24 mouse cellular contexts compared by ENCODE assay signal in the genomic region with DNA sequence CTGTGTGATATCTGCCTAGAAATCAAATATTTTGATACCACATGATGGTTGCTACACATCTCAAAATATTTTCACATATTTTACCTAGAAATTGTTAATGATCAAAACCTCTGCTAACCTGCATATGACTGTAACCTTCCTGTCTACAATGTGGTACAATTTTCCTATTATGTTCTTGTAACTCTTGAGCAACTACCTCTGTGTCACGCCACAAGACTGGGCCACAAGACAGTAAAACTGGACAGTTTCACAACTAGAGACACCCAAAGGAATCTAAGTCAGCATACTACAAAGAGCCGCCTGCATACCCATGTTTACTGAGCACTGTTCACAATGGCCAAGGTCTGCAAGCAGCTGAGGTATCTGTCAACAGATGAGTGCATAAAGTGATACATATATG. TPM values are rescaled to one million over a fixed set of nuclear protein-coding genes. Genes with fewer than 3 reads are reported as not detected.
DNase-seq lines count a peak whose midpoint lies in the region; ATAC-seq and TF ChIP-seq lines count a peak whose summit lies in the region.
"Had no signal": no experiment of that assay in that cellular context is flagged by ENCODE, and none has a peak within 500 bp of the region (broad histone marks: within the 10 kb centered on the region; RNA-seq: fewer than 3 reads in every experiment).

No protein-coding gene starts in this region.

- H3K27ac ChIP-seq in lung, postnatal 0 days (ENCODE audit: low read length): no peak overlapping the region
- H3K27ac ChIP-seq in bone marrow, adult 2 months (ENCODE audit: control insufficient read depth, insufficient read depth, low read depth, low read length, poor library complexity): peak overlapping the region; percentile 1; the same call in 1 of the 2 replicates
- no peak overlapping the region for H3K27ac ChIP-seq in stomach, postnatal 0 days (replicated peaks)
- H3K27ac ChIP-seq: embryonic facial prominence, embryonic 10.5 days; forebrain, embryonic 13.5 days; heart, embryonic 10.5 days; hindbrain, embryonic 13.5 days; hindbrain, postnatal 0 days had no signal

- H3K4me3 ChIP-seq in lung, postnatal 0 days (ENCODE audit: low read depth, low read length): no peak overlapping the region
- H3K4me3 ChIP-seq in bone marrow, adult 2 months (replicated peaks; ENCODE audit: control insufficient read depth, low read depth, low read length): no peak overlapping the region
- H3K4me3 ChIP-seq in stomach, postnatal 0 days (ENCODE audit: low read depth, low read length): no peak overlapping the region
- H3K4me3 ChIP-seq: embryonic facial prominence, embryonic 10.5 days; forebrain, embryonic 13.5 days; heart, embryonic 10.5 days; hindbrain, embryonic 13.5 days had no signal

- no peak for TF ChIP-seq POLR2A in bone marrow, adult 2 months (IDR thresholded peaks at IDR 0.05; ENCODE audit: borderline replicate concordance, control insufficient read depth, low read depth, low read length)

- no peaks in the 10 kb centered on the region for H3K9me3 ChIP-seq in lung, postnatal 0 days (ENCODE audit: low read length)
- H3K9me3 ChIP-seq in stomach, postnatal 0 days (ENCODE audit: control insufficient read depth, low read length): no peaks in the 10 kb centered on the region
- H3K9me3 ChIP-seq: embryonic facial prominence, embryonic 10.5 days; forebrain, embryonic 13.5 days; G1E; heart, embryonic 10.5 days; hindbrain, embryonic 13.5 days had no signal

- no peaks in the 10 kb centered on the region for H3K36me3 ChIP-seq in lung, postnatal 0 days (ENCODE audit: insufficient read depth, low read length)
- no peaks in the 10 kb centered on the region for H3K36me3 ChIP-seq in stomach, postnatal 0 days (ENCODE audit: control insufficient read depth, insufficient read depth, low read length)
- H3K36me3 ChIP-seq: embryonic facial prominence, embryonic 10.5 days; G1E; heart, embryonic 10.5 days had no signal

- no peak for TF ChIP-seq EP300 in lung, postnatal 0 days (IDR thresholded peaks at IDR 0.05)
- no peak for TF ChIP-seq EP300 in stomach, postnatal 0 days (optimal IDR thresholded peaks at IDR 0.05)

- H3K4me1 ChIP-seq in lung, postnatal 0 days (ENCODE audit: insufficient read depth, low read depth, low read length): no peaks in the 10 kb centered on the region
- H3K4me1 ChIP-seq in bone marrow, adult 2 months (ENCODE audit: control insufficient read depth, insufficient read depth, low read length): peaks cover 3% of the 10 kb centered on the region; the same call in 1 of the 2 replicates
- no peaks in the 10 kb centered on the region for H3K4me1 ChIP-seq in stomach, postnatal 0 days (replicated peaks; ENCODE audit: control insufficient read depth, insufficient read depth)
- H3K4me1 ChIP-seq: embryonic facial prominence, embryonic 10.5 days; forebrain, embryonic 13.5 days; heart, embryonic 10.5 days; hindbrain, embryonic 13.5 days had no signal

- no peaks in the 10 kb centered on the region for H3K27me3 ChIP-seq in lung, postnatal 0 days (replicated peaks; ENCODE audit: insufficient read depth, low read length)
- H3K27me3 ChIP-seq in stomach, postnatal 0 days (ENCODE audit: control insufficient read depth, insufficient read depth, low read length): no peaks in the 10 kb centered on the region
- H3K27me3 ChIP-seq: forebrain, embryonic 13.5 days; hindbrain, embryonic 13.5 days had no signal

- peak; percentile 11 for DNase-seq in lung, postnatal 0 days (ENCODE audit: low spot score)
- DNase-seq in lung, postnatal 14 days: no peak
- DNase-seq in spleen, postnatal 4 days (ENCODE audit: low spot score in 2 of 2): no peak
- no peak for DNase-seq in stomach, postnatal 0 days (ENCODE audit: low spot score)
- DNase-seq: adrenal gland, adult 8-10 months; adrenal gland, postnatal 36 days; B cell, adult 2 months; cerebellum, adult 11-12 months; cerebellum, adult 9-10 months; cerebellum, postnatal 36 days; forebrain, postnatal 0 days; gastrocnemius, postnatal 25 days; heart, adult 18-20 months; heart, postnatal 10 days had no signal

- TF ChIP-seq CTCF in lung, postnatal 0 days (IDR thresholded peaks at IDR 0.05): no peak
- TF ChIP-seq CTCF in bone marrow, adult 2 months (IDR thresholded peaks at IDR 0.05; ENCODE audit: control insufficient read depth, insufficient read depth, low read length): no peak
- no peak for TF ChIP-seq CTCF in stomach, postnatal 0 days (IDR thresholded peaks at IDR 0.05; ENCODE audit: low read depth)

- H3K9ac ChIP-seq in lung, postnatal 0 days (replicated peaks; ENCODE audit: low read depth): no peak overlapping the region
- H3K9ac ChIP-seq in stomach, postnatal 0 days (ENCODE audit: low read length): no peak overlapping the region
- H3K9ac ChIP-seq: forebrain, embryonic 13.5 days; forebrain, postnatal 0 days; hindbrain, embryonic 13.5 days had no signal

- 84% methylated on average over 2 of the region's 2 CpGs for WGBS in lung, postnatal 0 days
- 33% methylated on average over 2 of the region's 2 CpGs for WGBS in bone marrow, adult 2 months
- WGBS in stomach, postnatal 0 days: 85% methylated on average over 2 of the region's 2 CpGs

- ATAC-seq in lung, postnatal 0 days: peak; percentile 9; the same call in 1 of the 2 replicates
- ATAC-seq in common myeloid progenitor, adult 5-6 weeks (replicated peaks; ENCODE audit: low read depth, poor library complexity, severe bottlenecking): peak; percentile 48
- ATAC-seq in monocyte, adult 5-6 weeks (replicated peaks; ENCODE audit: insufficient number of reproducible peaks, low FRiP score, low TSS enrichment, poor library complexity, severe bottlenecking): 0 out of 2 replicates have a peak, but pooled peaks have one; percentile 40
- no peak for ATAC-seq in stomach, postnatal 0 days (ENCODE audit: low FRiP score, low TSS enrichment)
- ATAC-seq: CD4-positive, CD25-positive, alpha-beta regulatory T cell, adult 4 months; forebrain, embryonic 13.5 days; forebrain, postnatal 0 days; hindbrain, postnatal 0 days had no signal

- H3K4me2 ChIP-seq in lung, postnatal 0 days (replicated peaks; ENCODE audit: low read depth, low read length): no peak overlapping the region
- H3K4me2 ChIP-seq in stomach, postnatal 0 days (replicated peaks; ENCODE audit: low read depth): no peak overlapping the region
- H3K4me2 ChIP-seq: forebrain, embryonic 13.5 days; hindbrain, embryonic 13.5 days had no signal

RNA-seq across cellular contexts. Expression of gene Dmxl2, which starts 32.1 kb away (rescaled TPM):
- polyA plus RNA-seq in lung, postnatal 0 days (2015; fragmentation: Nextera tagmentation; extraction: Ambion mirVana): 4.8 and 5.1 TPM in 2 replicates
- 5.5 and 8.4 TPM in 2 replicates for polyA plus RNA-seq in bone marrow, adult 2 months (2011; ENCODE audit: insufficient read depth, insufficient read length, low replicate concordance, missing spikeins)
- total RNA-seq in common myeloid progenitor, adult 5-6 weeks (2017): 3.2 and 7.7 TPM in 2 replicates
- 2.8 to 15.1 TPM (median 12.4 TPM) in 3 replicates for total RNA-seq in monocyte, adult 5-6 weeks (2017)
- 1.8 and 2.2 TPM in 2 replicates for polyA plus RNA-seq in stomach, postnatal 0 days (2015; fragmentation: Nextera tagmentation; extraction: Ambion mirVana)
- polyA plus RNA-seq: G1E had no signal
